Mouse (Mus musculus): Measurements from ENCODE around the gene Zbtb8a. TPM values are rescaled to one million over a fixed set of nuclear protein-coding genes. Genes with fewer than 3 reads are reported as not detected.

Gene Zbtb8a
- polyA plus RNA-seq, 1 experiment from 2014 or later = 12.3 TPM

DNA sequence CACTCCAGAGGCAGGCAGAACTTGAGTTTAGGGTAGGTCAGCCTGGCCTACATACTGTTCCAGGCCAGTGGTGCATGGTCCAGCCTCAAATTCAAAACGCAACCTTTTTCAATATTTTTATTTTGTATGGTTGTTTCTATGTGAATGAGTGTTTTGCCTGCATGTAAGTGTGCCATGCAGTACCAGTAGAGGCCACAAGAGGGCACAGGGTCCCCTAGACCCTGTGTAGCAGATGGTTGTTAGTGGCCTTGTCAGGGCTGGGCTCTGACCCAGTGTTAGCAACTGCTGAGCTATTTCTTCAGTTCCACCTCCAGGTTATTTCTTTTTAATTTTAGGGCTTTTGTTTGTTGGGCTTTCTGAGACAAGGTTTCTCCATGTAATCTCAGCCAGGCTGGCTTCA is 27.3 kb downstream of the Zbtb8a start:
- H3K4me3 ChIP-seq (replicated peaks; ENCODE audit: low read depth, low read length) = no peak overlapping the region
- peak; percentile 94 for TF ChIP-seq CTCF (IDR thresholded peaks at IDR 0.05; ENCODE audit: low read depth)
- no peaks in the 10 kb centered on the region for H3K27me3 ChIP-seq (ENCODE audit: insufficient read depth, low read length)
- no peaks in the 10 kb centered on the region for H3K9me3 ChIP-seq (replicated peaks; ENCODE audit: low read length)
- 9% methylated on average over 1 of the region's 1 CpGs for WGBS
- no peak overlapping the region for H3K27ac ChIP-seq
- H3K36me3 ChIP-seq (ENCODE audit: insufficient read depth, low read length) = no peaks in the 10 kb centered on the region
- H3K4me1 ChIP-seq (replicated peaks; ENCODE audit: insufficient read depth, low read length) = no peaks in the 10 kb centered on the region
- DNase-seq (ENCODE audit: low spot score) (peak; percentile 89), ATAC-seq (replicated peaks; ENCODE audit: low FRiP score, low read depth) (peak; percentile 74)
- H3K4me2 ChIP-seq (ENCODE audit: low read length) = no peak overlapping the region
- H3K9ac ChIP-seq (ENCODE audit: low read depth, low read length) = no peak overlapping the region

DNA sequence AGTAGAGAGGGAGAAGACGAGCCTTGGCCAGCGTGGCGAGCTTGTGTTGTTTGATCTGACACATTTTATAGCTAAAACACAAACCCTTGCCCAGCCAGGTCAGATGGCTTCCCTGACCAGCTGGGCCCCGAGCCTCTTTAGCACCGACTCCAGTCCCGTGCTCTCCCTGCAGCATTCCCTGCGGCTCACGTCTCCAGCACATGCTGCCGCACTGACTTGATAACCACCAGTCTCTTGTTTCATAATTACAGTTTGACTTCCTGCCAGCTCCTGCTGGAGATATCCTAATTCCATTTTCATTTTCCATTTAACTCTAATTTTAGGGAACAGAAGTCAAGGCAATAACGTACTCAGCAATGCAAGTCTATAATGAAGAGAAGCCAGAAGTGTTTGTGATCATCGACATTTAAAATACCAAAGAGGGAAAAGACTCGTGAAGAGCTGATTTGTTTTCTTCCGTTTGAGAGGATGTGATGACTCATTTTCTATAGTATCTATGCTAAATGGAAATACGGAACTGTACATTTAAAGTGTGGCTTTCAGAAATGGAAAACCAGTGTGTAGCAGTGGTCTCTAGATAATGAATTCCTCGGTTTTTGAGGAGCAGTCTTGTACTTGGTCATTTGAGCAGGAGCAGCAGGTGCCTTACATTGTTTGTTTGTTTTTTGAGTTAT is 31.3 kb downstream of the Zbtb8a start:
- Histone ChIP-seq H3K27me3 (ENCODE audit: insufficient read depth, low read length) (no peaks in the 10 kb centered on the region), H3K27ac (no peak overlapping the region), H3K9ac (ENCODE audit: low read depth, low read length) (no peak overlapping the region), H3K4me1 (replicated peaks; ENCODE audit: insufficient read depth, low read length) (no peaks in the 10 kb centered on the region), H3K4me3 (replicated peaks; ENCODE audit: low read depth, low read length) (no peak overlapping the region), H3K36me3 (ENCODE audit: insufficient read depth, low read length) (peaks cover 8% of the 10 kb centered on the region; the same call in 1 of the 2 replicates), H3K9me3 (replicated peaks; ENCODE audit: low read length) (no peaks in the 10 kb centered on the region), H3K4me2 (ENCODE audit: low read length) (no peak overlapping the region)
- ATAC-seq (replicated peaks; ENCODE audit: low FRiP score, low read depth) = no peak
- WGBS = 49% methylated on average over 15 of the region's 15 CpGs
- DNase-seq (ENCODE audit: low spot score) = no peak
- TF ChIP-seq CTCF (IDR thresholded peaks at IDR 0.05; ENCODE audit: low read depth) = no peak

DNA sequence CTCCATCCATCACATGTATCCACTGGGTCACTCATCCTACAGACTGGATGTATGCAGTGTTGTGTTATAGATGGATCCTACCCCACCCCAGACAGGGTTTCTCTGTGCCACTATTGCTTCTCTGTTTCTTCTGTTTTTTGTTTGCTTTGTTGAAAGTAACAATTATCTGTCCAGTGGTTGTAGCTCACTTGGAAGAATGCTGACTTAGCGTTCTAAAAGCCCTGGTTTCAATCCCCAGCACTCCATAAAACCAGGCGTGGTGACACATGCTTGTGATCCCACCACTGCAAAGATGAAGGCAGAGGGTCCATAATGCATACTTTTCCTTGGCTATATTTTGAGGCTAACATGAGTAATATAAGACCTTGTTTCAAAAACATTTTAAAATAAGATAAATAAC is 35.2 kb downstream of the Zbtb8a start:
- Histone ChIP-seq H3K9me3 (replicated peaks; ENCODE audit: low read length) (no peaks in the 10 kb centered on the region), H3K4me3 (replicated peaks; ENCODE audit: low read depth, low read length) (no peak overlapping the region), H3K27ac (no peak overlapping the region), H3K9ac (ENCODE audit: low read depth, low read length) (no peak overlapping the region), H3K4me2 (ENCODE audit: low read length) (no peak overlapping the region), H3K36me3 (ENCODE audit: insufficient read depth, low read length) (peaks cover 12% of the 10 kb centered on the region; the same call in 1 of the 2 replicates), H3K4me1 (replicated peaks; ENCODE audit: insufficient read depth, low read length) (no peaks in the 10 kb centered on the region), H3K27me3 (ENCODE audit: insufficient read depth, low read length) (no peaks in the 10 kb centered on the region)
- ATAC-seq (replicated peaks; ENCODE audit: low FRiP score, low read depth) (no peak), DNase-seq (ENCODE audit: low spot score) (no peak)
- no peak for TF ChIP-seq CTCF (IDR thresholded peaks at IDR 0.05; ENCODE audit: low read depth)
- 84% methylated on average over 2 of the region's 2 CpGs for WGBS

DNA sequence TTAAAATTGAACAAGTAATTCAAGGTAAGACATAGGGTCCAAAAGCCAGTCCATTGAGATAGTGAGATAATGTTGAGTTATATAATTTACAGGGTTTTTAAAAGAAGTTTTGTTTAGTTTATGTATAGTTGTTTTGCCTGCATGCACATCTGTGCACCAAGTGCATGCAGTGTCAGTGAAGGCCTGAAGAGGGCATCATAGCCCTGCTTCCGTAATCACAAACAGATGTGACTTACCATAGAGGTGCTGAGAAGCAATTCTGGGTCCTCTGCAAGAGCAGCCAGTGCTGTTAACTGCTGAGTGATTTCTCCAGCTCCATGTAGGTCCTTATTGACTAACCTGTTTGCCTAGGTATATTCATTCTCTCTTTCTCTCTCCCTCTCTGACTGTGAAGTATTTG is 36.0 kb downstream of the Zbtb8a start:
- H3K27me3 ChIP-seq (ENCODE audit: insufficient read depth, low read length) = no peaks in the 10 kb centered on the region
- TF ChIP-seq CTCF (IDR thresholded peaks at IDR 0.05; ENCODE audit: low read depth) = peak; percentile 25; the same call in 1 of the 2 replicates
- no peak for DNase-seq (ENCODE audit: low spot score)
- no peak overlapping the region for H3K4me2 ChIP-seq (ENCODE audit: low read length)
- 88% methylated on average over 1 of the region's 1 CpGs for WGBS
- H3K4me3 ChIP-seq (replicated peaks; ENCODE audit: low read depth, low read length) = no peak overlapping the region
- H3K27ac ChIP-seq = no peak overlapping the region
- peaks cover 12% of the 10 kb centered on the region; the same call in 1 of the 2 replicates for H3K36me3 ChIP-seq (ENCODE audit: insufficient read depth, low read length)
- no peaks in the 10 kb centered on the region for H3K4me1 ChIP-seq (replicated peaks; ENCODE audit: insufficient read depth, low read length)
- ATAC-seq (replicated peaks; ENCODE audit: low FRiP score, low read depth) = no peak
- H3K9ac ChIP-seq (ENCODE audit: low read depth, low read length) = no peak overlapping the region
- H3K9me3 ChIP-seq (replicated peaks; ENCODE audit: low read length) = no peaks in the 10 kb centered on the region

DNA sequence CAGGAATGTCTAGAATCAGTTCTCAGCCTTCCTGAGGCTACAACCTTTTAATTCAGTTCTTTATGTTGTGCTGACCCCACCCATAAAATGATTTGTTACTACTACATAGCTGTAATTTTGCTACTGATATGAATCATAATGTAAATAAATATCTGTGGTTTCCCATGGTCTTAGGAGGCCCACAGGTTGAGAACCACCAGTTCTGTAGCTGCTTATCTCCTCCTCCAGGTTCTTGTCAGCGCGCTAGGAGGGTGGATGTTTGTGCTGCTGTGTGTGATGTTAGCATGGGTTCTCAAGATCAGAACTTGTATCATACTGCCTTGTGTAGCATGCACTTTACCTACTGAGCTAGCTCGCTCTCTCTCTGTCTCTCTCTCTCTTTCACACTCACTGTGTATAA is 38.2 kb downstream of the Zbtb8a start:
- Histone ChIP-seq H3K4me2 (ENCODE audit: low read length) (no peak overlapping the region), H3K4me1 (replicated peaks; ENCODE audit: insufficient read depth, low read length) (no peaks in the 10 kb centered on the region), H3K27ac (no peak overlapping the region), H3K9ac (ENCODE audit: low read depth, low read length) (no peak overlapping the region), H3K4me3 (replicated peaks; ENCODE audit: low read depth, low read length) (no peak overlapping the region), H3K9me3 (replicated peaks; ENCODE audit: low read length) (no peaks in the 10 kb centered on the region), H3K36me3 (ENCODE audit: insufficient read depth, low read length) (peaks cover 12% of the 10 kb centered on the region; the same call in 1 of the 2 replicates), H3K27me3 (ENCODE audit: insufficient read depth, low read length) (no peaks in the 10 kb centered on the region)
- no peak for DNase-seq (ENCODE audit: low spot score)
- TF ChIP-seq CTCF (IDR thresholded peaks at IDR 0.05; ENCODE audit: low read depth) = no peak
- 100% methylated on average over 3 of the region's 3 CpGs for WGBS
- no peak for ATAC-seq (replicated peaks; ENCODE audit: low FRiP score, low read depth)

DNA sequence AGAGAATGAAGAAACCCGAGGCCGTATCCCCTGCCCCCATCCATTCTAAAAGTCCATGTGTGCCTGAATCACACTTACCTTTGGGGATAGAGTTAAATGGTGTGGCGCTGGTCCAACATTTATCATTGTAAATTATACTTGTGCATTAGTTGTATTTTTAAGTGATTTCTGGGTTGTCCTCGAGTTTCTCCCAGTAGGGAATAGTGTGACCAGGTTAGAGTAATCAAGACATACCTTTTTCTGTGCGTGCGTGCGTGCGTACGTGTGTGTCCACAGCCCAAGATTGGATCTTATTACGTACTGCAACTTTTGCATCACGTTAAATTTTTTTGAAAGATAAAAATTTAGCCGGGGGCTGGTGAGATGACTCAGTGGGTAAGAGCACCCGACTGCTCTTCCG is 41.6 kb downstream of the Zbtb8a start:
- DNase-seq (ENCODE audit: low spot score) = no peak
- H3K9ac ChIP-seq (ENCODE audit: low read depth, low read length) = peak overlapping the region; percentile 70
- 29% methylated on average over 14 of the region's 14 CpGs for WGBS
- H3K36me3 ChIP-seq (ENCODE audit: insufficient read depth, low read length) = peaks cover 3% of the 10 kb centered on the region; the same call in 1 of the 2 replicates
- ATAC-seq (replicated peaks; ENCODE audit: low FRiP score, low read depth) = no peak
- no peaks in the 10 kb centered on the region for H3K9me3 ChIP-seq (replicated peaks; ENCODE audit: low read length)
- H3K27me3 ChIP-seq (ENCODE audit: insufficient read depth, low read length) = no peaks in the 10 kb centered on the region
- peak overlapping the region; percentile 92 for H3K4me3 ChIP-seq (replicated peaks; ENCODE audit: low read depth, low read length)
- peak overlapping the region; percentile 86 for H3K4me2 ChIP-seq (ENCODE audit: low read length)
- peaks cover 15% of the 10 kb centered on the region; the same call in 1 of the 2 replicates for H3K4me1 ChIP-seq (replicated peaks; ENCODE audit: insufficient read depth, low read length)
- peak overlapping the region; percentile 98 for H3K27ac ChIP-seq
- no peak; the same call in 1 of the 2 replicates for TF ChIP-seq CTCF (IDR thresholded peaks at IDR 0.05; ENCODE audit: low read depth)

All from kidney, postnatal 0 days (tissue).